Mouse (Mus musculus): ENCODE measurements around the gene Catsperg2. TPM values are rescaled to one million over a fixed set of nuclear protein-coding genes. Genes with fewer than 3 reads are reported as not detected.
A peak's percentile ranks its signal among the peaks of the same experiment; 100 is the strongest.
"Not testable (repeated sequence)": the region's sequence is repeated elsewhere in the genome, so short reads cannot be mapped to it uniquely, and the experiment has no call there.

Gene Catsperg2
- polyA plus RNA-seq, 1 experiment: 0.08 TPM

- no peaks in the 10 kb centered on the region for H3K4me1 ChIP-seq (ENCODE audit: control insufficient read depth, insufficient read depth, low read length)
- TF ChIP-seq POLR2A (IDR thresholded peaks at IDR 0.05; ENCODE audit: extremely low read depth, insufficient read depth, low read length) (no peak), CTCF (IDR thresholded peaks at IDR 0.05; ENCODE audit: extremely low read depth, insufficient read depth, low read length) (0 out of 2 replicates have a peak, but pooled peaks have one; percentile 3)
- no peak overlapping the region for H3K4me3 ChIP-seq (ENCODE audit: insufficient read depth, low read length)
- H3K27ac ChIP-seq (ENCODE audit: insufficient read depth, low read length): no peak overlapping the region
Measured at GRCm38 (mm10) chr7:29728055-29728454, 1.2 kb upstream of the Catsperg2 start.

- H3K4me1 ChIP-seq (ENCODE audit: control insufficient read depth, insufficient read depth, low read length); H3K27ac ChIP-seq (ENCODE audit: insufficient read depth, low read length); H3K4me3 ChIP-seq (ENCODE audit: insufficient read depth, low read length): not testable (repeated sequence)
Measured at GRCm38 (mm10) chr7:29725461-29726142, 1.2 kb downstream of the Catsperg2 start.

- not testable (repeated sequence) for H3K4me1 ChIP-seq (ENCODE audit: control insufficient read depth, insufficient read depth, low read length); H3K27ac ChIP-seq (ENCODE audit: insufficient read depth, low read length); H3K4me3 ChIP-seq (ENCODE audit: insufficient read depth, low read length)
Measured at GRCm38 (mm10) chr7:29708891-29709290, 17.9 kb downstream of the Catsperg2 start.

DNA sequence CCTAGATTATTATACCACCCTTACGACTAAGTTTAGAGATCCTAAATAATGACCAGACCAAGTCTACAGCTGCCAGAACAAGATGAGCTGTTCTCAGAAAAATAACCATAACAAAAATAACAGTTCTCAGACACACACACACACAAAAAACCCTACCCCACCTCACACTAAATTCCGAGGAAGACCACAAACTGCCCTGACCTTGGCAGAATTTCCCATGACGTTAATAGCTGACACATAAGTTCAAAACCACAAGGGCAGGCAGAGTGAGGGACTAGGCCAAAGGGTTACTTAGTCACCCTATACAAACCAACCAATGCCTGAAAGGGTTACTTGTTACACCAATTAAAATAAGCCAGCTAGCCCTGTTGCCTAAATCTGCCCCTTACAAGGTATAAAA lies 31.6 kb downstream of the Catsperg2 start:
- H3K4me3 ChIP-seq (ENCODE audit: insufficient read depth, low read length); H3K4me1 ChIP-seq (ENCODE audit: control insufficient read depth, insufficient read depth, low read length); H3K27ac ChIP-seq (ENCODE audit: insufficient read depth, low read length): not testable (repeated sequence)

GRCm38 (mm10) chr7:29681868-29682267 lies 45.0 kb downstream of the Catsperg2 start:
- TF ChIP-seq CTCF (IDR thresholded peaks at IDR 0.05; ENCODE audit: extremely low read depth, insufficient read depth, low read length) (no peak), POLR2A (IDR thresholded peaks at IDR 0.05; ENCODE audit: extremely low read depth, insufficient read depth, low read length) (no peak)
- no peaks in the 10 kb centered on the region for H3K4me1 ChIP-seq (ENCODE audit: control insufficient read depth, insufficient read depth, low read length)
- no peak overlapping the region for H3K27ac ChIP-seq (ENCODE audit: insufficient read depth, low read length)
- H3K4me3 ChIP-seq (ENCODE audit: insufficient read depth, low read length): no peak overlapping the region

Other genes starting within 250 kb of the Catsperg2 start
- gene Sipa1l3, start 208.4 kb downstream of the Catsperg2 start, polyA plus RNA-seq (2012; rRNA removed): 35.4 and 41.9 TPM in 2 replicates
- gene Zfp84, start 41.5 kb upstream of the Catsperg2 start, polyA plus RNA-seq (2012; rRNA removed): 9.2 and 9.6 TPM in 2 replicates
- gene Zfp30, start 57.0 kb upstream of the Catsperg2 start, polyA plus RNA-seq (2012; rRNA removed): 8.2 and 8.6 TPM in 2 replicates
- 8.3 and 9.8 TPM in 2 replicates for gene Zfp790, start 89.1 kb upstream of the Catsperg2 start, polyA plus RNA-seq (2012; rRNA removed)
- 14.8 and 15.9 TPM in 2 replicates for gene Zfp940, start 126.6 kb upstream of the Catsperg2 start, polyA plus RNA-seq (2012; rRNA removed)
- 13.1 and 14.1 TPM in 2 replicates for gene Zfp420, start 132.9 kb upstream of the Catsperg2 start, polyA plus RNA-seq (2012; rRNA removed)
- gene Zfp27, start 179.5 kb upstream of the Catsperg2 start, polyA plus RNA-seq (2012; rRNA removed): 12.0 and 12.5 TPM in 2 replicates
- gene Zfp383, start 181.2 kb upstream of the Catsperg2 start, polyA plus RNA-seq (2012; rRNA removed): 9.2 and 9.5 TPM in 2 replicates
- 12.5 and 13.1 TPM in 2 replicates for gene Zfp74, start 227.1 kb upstream of the Catsperg2 start, polyA plus RNA-seq (2012; rRNA removed)

Data from cortical plate, adult 2 months (tissue).